Mouse (Mus musculus): ENCODE results near the gene Catsper3. TPM values are rescaled to one million over a fixed set of nuclear protein-coding genes. Genes with fewer than 3 reads are reported as not detected.
A peak's percentile ranks its signal among the peaks of the same experiment; 100 is the strongest.

Gene Catsper3
- total RNA-seq, 4 experiments from 2014 or later, result 0.38 TPM; not detected in 3

- DNase-seq (ENCODE audit: low spot score in 2 of 2), result peak; percentile 64 to 76
Observed at GRCm38 (mm10) chr13:55850726-55851125, 66.4 kb downstream of the Catsper3 start.

DNA sequence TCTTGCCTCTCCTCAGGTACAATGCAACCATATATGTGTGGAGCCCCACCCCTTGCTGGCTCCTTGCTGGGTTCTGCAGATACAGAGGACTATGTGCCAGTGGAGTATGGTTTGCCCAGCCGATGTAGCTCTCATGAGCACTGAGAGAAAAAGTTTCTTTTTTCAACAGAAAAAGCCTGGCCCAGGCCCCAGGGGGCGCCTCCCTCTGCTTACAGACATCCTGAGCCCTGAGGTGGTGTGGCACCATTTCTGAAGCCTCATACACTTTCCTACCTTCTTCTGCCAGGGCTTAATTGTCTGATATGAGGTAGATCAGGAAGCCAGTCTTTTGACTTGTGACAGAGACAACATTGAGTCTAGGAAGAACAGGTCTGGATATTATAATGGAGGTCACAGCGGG, 67.8 kb downstream of the Catsper3 start:
- no peak for DNase-seq (ENCODE audit: low spot score in 2 of 2)

GRCm38 (mm10) chr13:55855793-55856192, 71.4 kb downstream of the Catsper3 start:
- peak in 1 of 2 experiments; percentile 50 for DNase-seq (ENCODE audit: low spot score in 2 of 2)

DNA sequence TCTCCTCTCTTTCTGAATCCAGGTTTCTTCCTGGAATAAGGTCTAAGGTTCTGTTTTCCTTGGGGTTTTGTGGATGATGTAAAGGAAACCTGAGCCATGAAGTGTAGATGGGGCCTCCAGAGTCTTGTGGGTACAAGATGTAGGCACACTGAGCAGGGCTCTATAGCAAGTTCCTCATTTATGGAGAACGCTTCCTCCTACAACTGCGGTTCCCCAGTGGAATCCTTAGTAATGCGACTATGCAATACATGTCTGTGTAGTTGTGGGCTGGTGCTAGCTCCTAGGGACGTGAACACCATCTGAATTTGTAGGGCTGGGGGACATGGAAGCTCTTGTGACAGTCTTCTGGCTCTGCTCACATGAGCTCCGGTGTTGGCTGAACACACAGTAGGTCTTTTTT, 74.1 kb downstream of the Catsper3 start:
- DNase-seq (ENCODE audit: low spot score in 2 of 2), result no peak

Other genes with a start within 250 kb of the Catsper3 start
- 10 to 100 TPM in 1 of 4 experiments, 1 to 10 TPM in 3; 8.3 to 12.2 (median 9.2) TPM for gene Ddx41, start 247.9 kb upstream of the Catsper3 start, total RNA-seq (2022)
- 10 to 100 TPM in 3 of 4 experiments, 1 to 10 TPM in 1; 7.8 to 14.0 (median 10.1) TPM for gene Fam193b, start 213.4 kb upstream of the Catsper3 start, total RNA-seq (2022)
- 10 to 100 TPM; 54.1 to 64.0 (median 60.1) TPM for gene Tmed9, start 210.8 kb upstream of the Catsper3 start, total RNA-seq (2022)
- 1 to 10 TPM; 4.8 to 5.8 (median 5.1) TPM for gene B4galt7, start 184.7 kb upstream of the Catsper3 start, total RNA-seq (2022)
- gene Caml, start 161.6 kb upstream of the Catsper3 start, total RNA-seq (2022), result 10 to 100 TPM in 1 of 4 experiments, 1 to 10 TPM in 3; 7.8 to 11.9 (median 8.7) TPM
- 10 to 100 TPM; 20.3 to 27.5 (median 23.8) TPM for gene Ddx46, start 149.5 kb upstream of the Catsper3 start, total RNA-seq (2022)
- gene B230219D22Rik, start 91.4 kb upstream of the Catsper3 start, total RNA-seq (2022), result 10 to 100 TPM; 28.4 to 32.8 (median 30.8) TPM
- 10 to 100 TPM; 31.8 to 40.0 (median 34.2) TPM for gene Txndc15, start 69.9 kb upstream of the Catsper3 start, total RNA-seq (2022)
- gene Pcbd2, start 57.2 kb upstream of the Catsper3 start, total RNA-seq (2022), result 10 to 100 TPM; 17.5 to 22.8 (median 19.3) TPM
- gene Pitx1, start 51.6 kb downstream of the Catsper3 start, total RNA-seq (2022), result under 1 TPM; 0.12 to 0.27 (median 0.21) TPM

Measured in gastrocnemius, adult 8-10 months (tissue).